Mouse (Mus musculus) ES-Bruce4 (cell line): ENCODE measurements around the gene Lbhd2. TPM values are rescaled to one million over a fixed set of nuclear protein-coding genes. Genes with fewer than 3 reads are reported as not detected.

Experiments
- H3K27ac ChIP-seq: 2 replicates; pipeline ENCODE4 v1.5.1; 2012; ENCODE audit warnings: low read length, inconsistent platforms; ENCODE audit not compliant: insufficient read depth
- H3K27me3 ChIP-seq: 2 replicates; pipeline ENCODE4 v1.6.1; 2012; ENCODE audit warnings: mild to moderate bottlenecking, low read length, inconsistent platforms; ENCODE audit not compliant: control insufficient read depth, poor library complexity, insufficient read depth, severe bottlenecking
- H3K36me3 ChIP-seq: 2 replicates; pipeline ENCODE4 v1.6.1; 2012; ENCODE audit warnings: inconsistent platforms, mild to moderate bottlenecking, low read length, moderate library complexity; ENCODE audit not compliant: control insufficient read depth, poor library complexity, insufficient read depth, severe bottlenecking
- H3K4me1 ChIP-seq: one replicate; pipeline ENCODE4 v1.8.1; 2011; ENCODE audit warnings: low read length; ENCODE audit not compliant: control insufficient read depth, insufficient read depth
- H3K4me3 ChIP-seq: 2 replicates; pipeline ENCODE4 v1.5.1; 2011; ENCODE audit warnings: low read depth, mild to moderate bottlenecking, low read length
- H3K9ac ChIP-seq: 2 replicates; pipeline ENCODE4 v1.6.1; 2012; ENCODE audit warnings: low read depth, mild to moderate bottlenecking, inconsistent platforms; ENCODE audit not compliant: poor library complexity, severe bottlenecking
- H3K9me3 ChIP-seq: replicated peaks from 2 replicates; pipeline ENCODE4 v1.6.1; 2012; ENCODE audit warnings: mild to moderate bottlenecking, low read length, inconsistent platforms; ENCODE audit not compliant: control insufficient read depth, poor library complexity, insufficient read depth, severe bottlenecking
- CTCF ChIP-seq: IDR thresholded peaks from one replicate; pipeline ENCODE4 v1.8.1; 2011; ENCODE audit warnings: low read depth, low read length
- EP300 ChIP-seq: IDR thresholded peaks from 2 replicates; pipeline ENCODE4 v1.6.1; 2011; ENCODE audit warnings: low read depth, low read length; ENCODE audit not compliant: insufficient read depth
- POLR2A ChIP-seq: IDR thresholded peaks from one replicate; pipeline ENCODE4 v1.8.1; 2011; ENCODE audit warnings: low read length; ENCODE audit not compliant: insufficient read depth
- polyA plus RNA-seq: library from polyadenylated mRNA; stranded (reverse); fragments of >200 nt; gene quantifications from 2 replicates; pipeline ENCODE4 v1.2.4, GENCODE M21; 2011; ENCODE audit warnings: low read depth; ENCODE audit not compliant: missing spikeins, insufficient read depth, insufficient read length

The Lbhd2 gene
- polyA plus RNA-seq, 1 experiment, result not detected

DNA sequence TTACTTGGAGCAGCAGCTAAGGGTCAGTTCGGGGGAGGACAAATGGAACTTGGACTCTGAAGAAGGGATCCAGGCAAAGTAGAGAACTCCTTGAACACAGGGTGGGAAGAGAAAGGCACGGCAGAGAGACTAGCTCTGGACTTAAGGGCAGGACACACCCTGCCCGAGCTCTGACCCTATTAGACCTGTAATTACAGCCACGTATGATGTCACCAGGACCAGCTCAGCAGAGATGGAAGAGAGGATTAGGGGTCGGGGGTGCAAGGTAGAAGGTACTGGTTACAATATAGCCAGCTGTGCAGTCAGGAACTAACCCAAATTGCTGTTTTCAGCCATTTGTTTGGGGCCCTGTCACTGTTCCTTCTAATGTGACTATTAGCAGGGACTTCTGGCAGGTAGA is 16.2 kb downstream of the Lbhd2 start:
- H3K4me3 ChIP-seq, result peak overlapping the region; percentile 36
- no peak overlapping the region for H3K9ac ChIP-seq

DNA sequence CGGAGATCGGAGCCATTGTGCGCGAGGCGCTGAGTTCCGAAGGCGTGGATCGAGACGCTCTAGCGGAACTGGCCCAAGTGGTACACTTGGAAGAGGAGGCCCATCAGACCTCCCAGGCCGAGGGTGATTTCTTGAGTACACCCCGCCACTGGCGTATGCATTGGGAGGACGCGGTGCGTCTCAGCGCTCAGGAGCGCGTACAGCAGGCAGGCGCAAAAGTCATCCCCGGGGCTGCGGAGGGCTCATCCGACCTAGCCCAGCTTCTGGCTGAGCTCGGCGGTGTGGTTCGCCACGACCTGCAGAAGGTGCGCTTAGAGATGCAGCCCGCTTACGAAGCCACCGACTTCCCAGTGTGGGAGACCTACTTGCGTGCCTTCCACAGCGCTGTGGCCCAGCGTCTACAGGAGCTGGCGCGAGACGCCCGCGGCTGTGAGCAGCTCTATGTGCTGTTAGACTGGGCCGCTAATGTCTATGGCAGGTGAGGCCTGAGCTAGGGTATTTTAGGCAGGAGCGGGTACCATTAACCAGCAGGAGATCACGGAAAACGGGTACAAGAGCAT is 17.0 kb downstream of the Lbhd2 start:
- TF ChIP-seq CTCF, result no peak
- no peak for TF ChIP-seq EP300
- H3K4me1 ChIP-seq, result no peaks in the 10 kb centered on the region
- H3K27ac ChIP-seq, result no peak overlapping the region
- H3K9ac ChIP-seq, result no peak overlapping the region
- no peaks in the 10 kb centered on the region for H3K36me3 ChIP-seq
- no peaks in the 10 kb centered on the region for H3K9me3 ChIP-seq
- peak overlapping the region; percentile 36 for H3K4me3 ChIP-seq
- no peaks in the 10 kb centered on the region for H3K27me3 ChIP-seq

More for the DNA sequence above, 16.2 kb downstream of the Lbhd2 start:
- Histone ChIP-seq H3K36me3 (no peaks in the 10 kb centered on the region), H3K27ac (no peak overlapping the region), H3K4me1 (no peaks in the 10 kb centered on the region), H3K27me3 (no peaks in the 10 kb centered on the region), H3K9me3 (no peaks in the 10 kb centered on the region)
- TF ChIP-seq EP300 (no peak), POLR2A (no peak), CTCF (no peak)

DNA sequence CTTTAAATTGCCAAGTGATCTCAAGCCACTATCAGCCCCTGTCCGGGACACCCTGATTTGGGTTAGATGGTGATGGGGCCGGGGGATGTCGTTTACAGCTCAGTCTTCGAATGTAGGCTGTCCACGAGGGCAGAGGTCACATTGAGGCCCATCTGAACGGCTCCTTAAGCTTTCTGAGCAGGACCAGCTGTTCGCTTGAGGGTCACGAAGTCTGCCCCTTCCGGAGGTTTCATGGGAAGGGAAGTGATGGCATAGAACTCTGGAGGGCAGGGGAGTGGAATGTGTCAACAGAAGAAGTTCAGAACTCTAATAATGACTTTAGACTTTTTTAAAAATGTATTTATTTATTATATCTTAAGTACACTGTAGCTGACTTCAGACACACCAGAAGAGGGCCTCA is 17.9 kb downstream of the Lbhd2 start:
- no peak overlapping the region for H3K9ac ChIP-seq
- H3K9me3 ChIP-seq, result no peaks in the 10 kb centered on the region
- no peak for TF ChIP-seq POLR2A
- TF ChIP-seq CTCF, result no peak
- no peak for TF ChIP-seq EP300

DNA sequence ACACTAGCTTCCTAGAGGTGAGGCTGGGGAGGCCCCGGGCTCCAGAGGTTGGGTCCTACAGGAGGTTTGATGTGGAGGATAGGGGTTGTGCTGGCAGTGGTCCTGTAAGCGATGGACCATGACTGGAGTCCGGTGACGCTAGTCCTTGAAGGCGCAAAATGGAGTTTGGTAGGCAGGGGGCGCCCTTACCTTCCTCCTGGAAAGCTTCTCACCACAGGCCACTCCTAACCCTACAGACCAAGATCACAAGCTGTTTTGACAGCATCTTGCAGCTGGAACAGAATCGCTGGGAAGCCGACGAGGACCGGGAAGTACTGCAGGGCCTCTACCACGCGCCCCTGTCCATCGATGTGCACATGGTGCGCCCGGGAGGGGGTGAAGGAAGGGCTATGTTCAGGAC is 18.6 kb downstream of the Lbhd2 start:
- Histone ChIP-seq H3K36me3 (no peaks in the 10 kb centered on the region), H3K27me3 (no peaks in the 10 kb centered on the region), H3K4me1 (peaks cover 3% of the 10 kb centered on the region), H3K9ac (no peak overlapping the region), H3K9me3 (no peaks in the 10 kb centered on the region), H3K4me3 (no peak overlapping the region), H3K27ac (no peak overlapping the region)
- no peak for TF ChIP-seq EP300
- TF ChIP-seq CTCF, result peak; percentile 93

More for the DNA sequence above, 17.9 kb downstream of the Lbhd2 start:
- no peaks in the 10 kb centered on the region for H3K27me3 ChIP-seq
- no peak overlapping the region for H3K4me3 ChIP-seq
- H3K36me3 ChIP-seq, result no peaks in the 10 kb centered on the region
- no peak overlapping the region for H3K27ac ChIP-seq
- no peaks in the 10 kb centered on the region for H3K4me1 ChIP-seq

DNA sequence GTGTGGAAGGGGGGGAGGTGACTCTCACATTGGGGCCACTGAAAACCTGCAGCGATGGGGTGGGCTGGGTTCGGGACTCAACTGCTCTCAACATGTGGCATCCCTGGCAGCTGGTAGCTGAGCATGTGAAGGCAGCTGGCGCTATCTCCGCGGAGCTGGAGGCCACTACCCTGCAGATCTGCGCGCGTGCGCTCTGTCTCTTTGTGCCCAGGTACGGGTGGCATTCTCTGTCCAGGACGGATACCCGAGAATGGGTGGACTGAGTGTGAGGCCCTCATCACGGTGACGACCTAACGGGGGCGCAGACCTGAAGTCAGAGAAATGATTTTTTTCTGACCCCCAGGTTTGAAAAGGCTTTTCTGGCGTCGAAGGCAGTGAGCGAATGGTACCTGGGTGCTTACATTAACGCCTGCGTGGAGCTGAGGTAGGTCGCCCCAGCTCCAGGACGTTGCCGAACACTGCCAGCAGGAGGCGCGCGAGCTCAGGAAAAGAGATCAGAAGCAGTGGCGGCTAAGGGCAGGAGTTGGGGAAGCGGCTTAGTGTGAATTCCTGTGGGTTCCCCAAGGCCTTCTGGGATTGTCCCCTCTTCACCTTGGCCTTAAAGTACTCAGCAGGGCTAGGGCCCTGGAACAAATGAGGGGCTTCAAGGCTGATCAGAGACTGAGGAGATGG is 19.3 kb downstream of the Lbhd2 start:
- H3K9ac ChIP-seq, result no peak overlapping the region
- H3K27ac ChIP-seq, result no peak overlapping the region
- TF ChIP-seq CTCF, result peak; percentile 97
- no peak for TF ChIP-seq EP300
- no peak overlapping the region for H3K4me3 ChIP-seq
- H3K4me1 ChIP-seq, result peaks cover 3% of the 10 kb centered on the region
- H3K36me3 ChIP-seq, result no peaks in the 10 kb centered on the region
- no peaks in the 10 kb centered on the region for H3K27me3 ChIP-seq
- H3K9me3 ChIP-seq, result no peaks in the 10 kb centered on the region

DNA sequence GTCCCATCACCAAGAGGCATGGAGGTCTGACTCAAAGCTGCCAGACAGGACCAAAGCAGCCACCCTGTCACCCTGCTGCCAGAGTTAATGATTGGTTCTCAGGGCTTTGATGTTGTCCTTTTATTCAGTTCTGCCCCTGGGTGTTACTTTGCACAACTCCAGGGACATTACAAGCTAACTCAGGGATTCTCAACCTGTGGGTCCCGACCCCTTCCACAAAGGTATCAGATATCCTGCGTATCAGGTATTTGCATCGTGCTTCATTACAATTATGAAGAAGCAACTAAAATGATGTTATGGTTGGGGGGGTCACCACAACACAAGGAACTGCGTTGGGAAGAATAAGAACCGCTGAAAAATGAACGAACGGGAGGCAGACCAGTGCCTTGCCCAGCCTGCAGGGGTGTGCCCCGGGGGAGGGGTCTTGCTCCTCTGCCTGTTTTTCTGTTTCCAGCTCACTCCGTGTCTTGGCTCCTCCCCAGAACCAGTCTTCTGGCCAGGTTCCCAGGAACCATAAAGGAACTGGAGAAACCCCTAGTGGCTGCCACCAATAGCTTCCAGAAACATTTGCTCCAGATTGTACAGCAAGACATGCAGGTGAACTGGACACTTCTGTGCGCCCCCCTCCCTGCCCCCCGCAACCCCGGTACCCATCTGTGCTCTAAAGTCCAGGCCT is 21.0 kb downstream of the Lbhd2 start:
- H3K4me3 ChIP-seq, result no peak overlapping the region
- no peak for TF ChIP-seq EP300
- TF ChIP-seq POLR2A, result no peak
- no peak for TF ChIP-seq CTCF
- peaks cover 7% of the 10 kb centered on the region for H3K4me1 ChIP-seq
- H3K27me3 ChIP-seq, result no peaks in the 10 kb centered on the region
- H3K9ac ChIP-seq, result no peak overlapping the region
- H3K27ac ChIP-seq, result no peak overlapping the region
- no peaks in the 10 kb centered on the region for H3K36me3 ChIP-seq
- H3K9me3 ChIP-seq, result no peaks in the 10 kb centered on the region
